Mouse (Mus musculus) left cerebral cortex, adult 18-20 months (tissue): Measurements from ENCODE around the gene Tdpoz1. TPM values are rescaled to one million over a fixed set of nuclear protein-coding genes. Genes with fewer than 3 reads are reported as not detected.
"Not testable (repeated sequence)": the region's sequence is repeated elsewhere in the genome, so short reads cannot be mapped to it uniquely, and the experiment has no call there.

Experiments used
- DNase-seq, 2 experiments: peaks; one replicate each; pipeline ENCODE4 v3.0.0; 2021 to 2022; ENCODE audit warnings: low spot score in 2 of 2, mixed read lengths in 1 of 2
- long read RNA-seq, 2 experiments: library from polyadenylated mRNA; stranded (forward); transcript quantifications; one replicate each; pipeline ENCODE4 v2.0.0; 2021
- total RNA-seq, 2 experiments: library from RNA; stranded (reverse); gene quantifications; 2 replicates each; pipeline ENCODE4 v1.2.3; 2021

The Tdpoz1 gene
- total RNA-seq, result not detected
- long read RNA-seq, experiment 1, result 0 reads
- long read RNA-seq, experiment 2, result 0 reads

GRCm38 (mm10) chr3:93676210-93676609, at the start of gene Tdpoz1:
Tdpoz1 (minus strand) TSS chr3:93676310.
- not testable (repeated sequence) for DNase-seq

GRCm38 (mm10) chr3:93708969-93709637, 33.0 kb upstream of the Tdpoz1 start:
- DNase-seq, result not testable (repeated sequence)

GRCm38 (mm10) chr3:93692970-93693369, 16.9 kb upstream of the Tdpoz1 start, which contains the start of gene Gm37596:
Gm37596 (minus strand) TSS chr3:93693070.
- not testable (repeated sequence) for DNase-seq

GRCm38 (mm10) chr3:93670805-93671503, 5.2 kb downstream of the Tdpoz1 start:
- not testable (repeated sequence) for DNase-seq

GRCm38 (mm10) chr3:93654260-93654659, 21.9 kb downstream of the Tdpoz1 start:
- DNase-seq, result no peak

- no peak for DNase-seq
Measured at GRCm38 (mm10) chr3:93652586-93652985, 23.5 kb downstream of the Tdpoz1 start, which contains the start of gene Tdpoz2. Tdpoz2 (minus strand) TSS chr3:93652686.

GRCm38 (mm10) chr3:93630917-93631714, 45.0 kb downstream of the Tdpoz1 start:
- DNase-seq, result not testable (repeated sequence)

Other genes with a start within 250 kb of the Tdpoz1 start
- gene Tchh, start 234.0 kb downstream of the Tdpoz1 start, total RNA-seq, result 1 to 10 TPM; 2.8 to 3.0 TPM
- gene Tchhl1, start 207.6 kb downstream of the Tdpoz1 start, total RNA-seq, result not detected
- 10 to 100 TPM in 1 of 2 experiments, 1 to 10 TPM in 1; 7.2 to 14.6 TPM for gene S100a11, start 155.8 kb downstream of the Tdpoz1 start, total RNA-seq
- 10 to 100 TPM; 47.3 to 49.9 TPM for gene S100a10, start 121.2 kb downstream of the Tdpoz1 start, total RNA-seq
- gene Tdpoz2, start 23.6 kb downstream of the Tdpoz1 start, total RNA-seq, result not detected
- gene Gm37596, start 16.8 kb upstream of the Tdpoz1 start, total RNA-seq, result not detected
- not detected for gene Gm5773, start 96.7 kb upstream of the Tdpoz1 start, total RNA-seq
- not detected for gene Tdpoz4, start 120.1 kb upstream of the Tdpoz1 start, total RNA-seq
- gene Tdpoz3, start 149.7 kb upstream of the Tdpoz1 start, total RNA-seq, result not detected